Mouse (Mus musculus) retina, embryonic 14.5 days (tissue): Measurements from ENCODE around the gene Tnfsf13b.
A peak's percentile ranks its signal among the peaks of the same experiment; 100 is the strongest.

Source experiments
- DNase-seq: peaks from one replicate; pipeline ENCODE4 v3.0.0-alpha.2; 2015; ENCODE audit warnings: low spot score

The Tnfsf13b gene

DNA sequence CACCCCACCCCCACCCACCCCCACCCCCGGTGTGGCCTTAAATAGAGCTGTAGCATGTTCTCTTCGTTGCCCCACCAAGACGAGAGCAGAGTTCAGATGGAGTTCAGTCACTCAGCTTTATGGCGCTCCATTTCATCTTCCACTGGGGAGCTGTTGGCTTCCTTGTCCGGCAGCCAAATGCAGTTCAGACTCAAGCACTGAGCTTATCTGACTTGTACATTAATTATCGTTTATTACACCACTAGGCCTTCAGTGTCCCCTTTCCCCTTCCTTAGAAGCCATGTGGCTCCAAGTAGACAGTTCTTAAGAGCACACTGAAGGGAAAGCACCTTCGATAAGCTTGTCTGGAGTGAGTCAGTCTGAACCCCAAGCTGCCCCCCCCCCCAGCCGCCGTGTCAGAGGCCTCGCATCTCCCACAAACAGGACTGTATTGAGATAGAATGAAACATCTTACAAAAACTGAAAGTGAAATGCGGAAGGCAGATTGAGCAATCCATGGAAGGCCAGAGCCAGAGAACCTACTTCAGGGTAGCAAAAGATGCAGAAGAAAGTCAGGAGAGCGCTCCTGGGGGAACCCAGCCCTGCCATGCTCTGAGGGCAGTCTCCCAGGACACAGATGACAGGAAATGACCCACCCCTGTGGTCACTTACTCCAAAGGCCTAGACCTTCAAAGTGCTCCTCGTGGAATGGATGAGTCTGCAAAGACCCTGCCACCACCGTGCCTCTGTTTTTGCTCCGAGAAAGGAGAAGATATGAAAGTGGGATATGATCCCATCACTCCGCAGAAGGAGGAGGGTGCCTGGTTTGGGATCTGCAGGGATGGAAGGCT, at the start of gene Tnfsf13b:
Tnfsf13b (plus strand) TSS at position 312 of the 830 bp plus-strand sequence.
- DNase-seq = no peak

DNA sequence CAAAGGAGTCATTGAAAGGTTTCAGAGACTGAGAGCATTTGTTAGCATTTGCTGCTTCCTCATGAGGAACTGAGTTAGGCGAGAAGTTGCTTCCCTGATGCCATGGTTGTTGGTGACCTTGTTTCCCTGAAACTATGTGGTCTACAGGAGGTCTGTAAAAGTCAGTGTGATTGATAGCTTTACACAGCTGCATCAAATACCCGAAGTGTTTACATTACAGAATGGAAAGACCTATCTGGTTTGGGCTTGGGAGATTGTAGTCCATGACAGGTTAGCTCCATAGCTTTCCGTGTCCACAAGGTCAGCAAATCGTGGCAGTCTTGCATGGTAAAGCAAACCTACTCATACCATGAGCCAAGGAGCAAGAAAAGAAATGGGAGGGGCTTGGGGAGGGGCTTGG, 47.9 kb upstream of the Tnfsf13b start:
- DNase-seq = no peak

DNA sequence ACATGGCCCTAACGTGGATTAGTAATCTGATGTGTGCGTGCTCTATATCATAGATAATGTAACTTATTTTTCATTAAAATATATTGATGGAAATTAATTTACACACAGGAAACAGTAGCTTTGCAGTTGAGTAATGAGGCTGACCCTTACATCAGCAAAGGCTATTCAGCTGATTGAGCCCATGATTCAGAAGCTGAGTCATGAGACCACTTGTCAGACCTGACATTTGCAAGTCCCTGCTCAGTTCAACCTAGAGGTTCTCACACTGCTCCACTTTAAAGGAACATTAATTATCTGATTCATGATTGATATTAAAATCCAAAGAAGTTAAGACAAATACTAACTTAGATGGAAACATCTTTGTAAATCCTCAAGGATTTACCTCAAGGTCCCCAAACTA, 46.3 kb upstream of the Tnfsf13b start:
- no peak for DNase-seq

DNA sequence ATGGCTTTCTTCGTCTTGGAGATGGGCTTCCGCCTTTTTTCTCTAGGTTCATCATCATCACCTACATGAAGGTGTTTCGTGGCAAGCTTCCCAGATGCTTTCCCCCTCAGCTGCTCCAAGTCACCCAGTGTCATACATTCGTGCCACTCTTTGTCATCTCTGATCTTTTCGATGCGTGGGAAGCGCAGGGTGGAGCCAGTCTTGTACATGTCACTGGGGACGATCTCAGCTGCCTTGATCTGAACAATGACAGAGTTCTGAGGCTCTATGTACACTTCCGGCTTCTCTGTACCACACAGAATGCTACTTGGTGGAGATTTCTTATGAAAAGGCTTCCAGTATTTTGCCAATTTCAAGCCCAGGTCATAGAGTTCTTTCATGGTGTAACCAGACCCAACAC, 34.4 kb upstream of the Tnfsf13b start:
- no peak for DNase-seq

DNA sequence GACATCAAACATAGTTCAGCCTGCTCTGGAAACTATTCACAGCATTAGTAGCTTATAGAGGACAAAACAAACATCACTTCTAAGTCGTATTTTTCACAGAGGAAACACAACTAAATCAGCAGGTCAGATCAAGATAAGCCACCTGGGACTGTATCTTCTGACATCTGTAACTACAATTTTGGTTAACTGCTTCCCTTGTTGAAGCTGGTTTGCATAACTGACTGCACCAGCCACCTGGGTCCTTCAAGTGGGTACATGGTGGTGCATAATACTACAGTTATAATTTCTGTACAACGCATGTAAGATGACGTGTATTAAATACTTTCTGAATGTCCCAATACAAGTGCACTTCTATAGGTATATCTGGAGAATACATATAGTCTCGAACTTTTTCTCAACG, 31.0 kb upstream of the Tnfsf13b start:
- DNase-seq = no peak

DNA sequence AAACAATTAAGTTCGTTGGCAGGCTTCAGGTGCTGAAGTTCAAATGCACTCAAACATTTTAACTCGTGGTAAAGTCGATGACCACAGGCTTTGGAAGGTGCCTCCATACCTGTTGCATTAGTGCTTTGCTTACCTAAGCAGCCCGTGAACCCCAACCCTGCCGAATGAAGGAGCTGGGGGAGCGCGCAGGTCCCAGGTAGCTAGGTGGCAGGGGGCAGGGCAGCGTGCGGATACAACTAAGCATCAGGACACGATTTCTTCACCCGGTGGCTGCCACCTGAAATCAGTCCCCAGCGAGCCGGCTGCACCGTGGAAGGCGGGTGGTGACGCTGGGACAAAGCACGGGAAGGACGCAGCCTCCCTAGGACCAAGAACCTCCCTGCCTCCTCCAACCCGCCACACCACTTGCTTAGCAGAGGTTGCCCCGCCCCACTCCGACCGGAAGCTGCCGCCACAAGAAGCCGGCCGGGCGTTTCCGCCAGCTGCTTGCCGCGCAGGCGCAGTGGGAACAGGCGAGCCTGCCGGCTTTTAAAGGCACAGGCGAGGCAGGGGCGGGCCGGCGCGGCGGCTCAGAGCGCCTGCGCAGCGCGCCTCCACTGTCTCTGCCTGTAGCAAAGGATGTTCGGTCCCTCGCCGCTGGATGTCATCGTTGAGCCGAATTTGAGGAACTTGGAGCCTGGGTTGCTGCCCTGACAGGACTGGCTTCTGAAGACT, 30.2 kb upstream of the Tnfsf13b start:
- DNase-seq = peak; percentile 99

DNA sequence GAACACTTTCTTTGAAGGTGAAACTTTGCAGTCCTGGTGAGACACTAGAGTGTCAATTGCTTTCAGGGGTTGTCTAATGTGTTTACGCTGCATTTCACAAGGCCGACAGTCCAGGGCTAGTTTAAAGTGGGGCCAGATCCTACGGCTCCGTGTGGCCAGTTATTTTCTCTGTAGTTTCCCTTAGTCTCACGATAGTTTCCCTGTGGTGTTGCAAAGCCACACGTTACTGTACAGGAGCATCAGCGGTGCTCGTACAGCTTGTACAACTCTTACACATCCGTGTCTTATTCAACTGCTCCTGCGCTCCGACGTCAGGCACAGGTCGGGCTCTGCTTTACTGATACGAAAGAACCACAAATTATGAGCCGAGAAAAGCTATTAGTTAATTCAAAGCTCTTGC, 29.3 kb upstream of the Tnfsf13b start:
- DNase-seq = no peak

DNA sequence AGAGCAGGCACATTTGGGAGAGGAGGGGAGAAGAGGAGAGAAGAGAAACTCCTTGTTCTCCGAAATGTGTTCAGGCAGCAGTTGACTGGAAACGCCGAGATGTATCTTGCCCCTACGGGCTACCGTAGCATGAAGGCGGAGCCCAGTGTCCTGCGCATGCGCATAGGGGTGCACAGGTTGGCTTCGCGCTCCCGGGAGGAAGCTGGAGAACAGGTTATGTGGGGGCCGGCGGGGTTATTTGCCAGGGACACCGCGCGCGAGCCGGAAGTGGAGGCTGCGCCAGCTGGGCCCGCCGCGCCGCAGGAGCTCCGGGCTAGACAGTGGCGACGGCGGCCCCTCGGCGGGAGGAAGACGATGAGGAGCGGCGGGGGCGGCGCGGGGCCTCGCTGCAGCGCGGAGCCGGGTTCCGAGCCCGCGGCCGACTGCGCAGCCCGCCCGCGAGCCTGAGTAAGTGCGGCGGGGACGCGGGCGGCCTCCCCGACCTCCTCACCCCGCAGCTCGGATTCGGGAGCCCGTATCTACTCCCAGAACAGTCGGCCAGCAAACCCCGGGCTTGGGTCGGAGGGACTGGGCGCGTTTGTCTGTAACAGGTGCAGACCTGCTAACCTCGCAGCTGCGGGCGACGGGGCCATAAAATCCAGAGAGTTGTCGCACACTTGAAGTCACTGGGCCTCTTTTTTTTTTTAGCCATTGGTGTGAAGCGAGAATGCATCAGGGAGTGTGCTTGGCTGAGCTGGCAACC, 28.5 kb upstream of the Tnfsf13b start, which contains the start of the genes Lig4 and Abhd13:
Lig4 (minus strand) TSS at position 114 of the 742 bp plus-strand sequence.
Abhd13 (plus strand) TSS at position 135 of the 742 bp plus-strand sequence.
- peak; percentile 98 for DNase-seq

DNA sequence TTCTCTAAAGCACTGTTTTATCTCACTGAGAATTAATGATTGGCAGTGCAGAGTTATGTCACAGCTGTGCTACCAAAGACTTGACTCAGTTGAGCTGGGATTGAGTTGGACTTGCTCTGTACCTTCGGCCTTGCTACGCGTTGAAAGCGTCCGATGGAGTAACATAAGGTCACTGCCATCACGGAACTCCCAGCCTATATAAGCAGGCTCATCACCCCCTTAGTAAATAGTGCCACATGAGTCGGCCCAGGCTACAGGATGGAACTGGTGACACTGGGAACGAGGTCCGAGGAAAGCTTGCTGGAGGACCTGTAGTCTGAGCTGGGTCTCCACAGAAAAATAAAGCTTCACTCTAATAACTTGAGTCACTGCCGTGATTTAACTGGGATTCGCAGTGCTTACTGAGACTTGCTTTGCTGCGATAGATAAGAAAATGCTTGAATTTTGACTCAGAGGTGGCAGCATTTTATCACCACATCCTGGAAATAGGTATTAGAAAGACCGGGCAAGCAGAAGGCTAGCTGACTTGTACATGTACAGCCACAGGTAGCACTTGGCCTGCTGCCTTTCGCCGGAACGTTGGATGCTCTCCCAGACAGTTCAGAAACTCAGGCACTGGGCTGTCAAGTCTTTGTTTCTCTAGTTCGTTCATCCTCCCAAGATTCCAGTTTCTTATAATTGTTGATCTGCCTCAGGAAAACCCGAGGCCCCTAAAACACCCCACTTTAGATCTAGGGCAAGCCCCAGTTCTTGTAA, 27.6 kb upstream of the Tnfsf13b start:
- DNase-seq = no peak

DNA sequence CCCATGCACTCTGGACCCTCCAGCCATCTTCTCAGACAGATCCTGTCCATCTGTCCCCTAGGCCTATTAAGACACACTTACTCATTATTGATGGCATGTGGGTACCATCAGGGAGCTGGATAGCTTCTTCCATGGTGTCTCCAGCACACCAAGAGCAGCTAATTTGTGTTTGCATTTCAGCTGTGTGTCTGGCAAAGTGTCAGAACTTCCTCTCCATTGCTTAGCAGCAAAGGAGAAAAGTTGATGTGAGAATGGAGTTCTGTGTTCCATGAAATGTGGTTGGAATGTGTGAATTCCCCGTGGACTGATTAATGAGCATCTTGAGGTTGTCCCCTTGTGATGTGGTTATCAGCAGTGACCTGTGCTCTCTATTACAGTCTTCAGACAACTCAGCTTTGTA, 26.5 kb upstream of the Tnfsf13b start:
- no peak for DNase-seq

DNA sequence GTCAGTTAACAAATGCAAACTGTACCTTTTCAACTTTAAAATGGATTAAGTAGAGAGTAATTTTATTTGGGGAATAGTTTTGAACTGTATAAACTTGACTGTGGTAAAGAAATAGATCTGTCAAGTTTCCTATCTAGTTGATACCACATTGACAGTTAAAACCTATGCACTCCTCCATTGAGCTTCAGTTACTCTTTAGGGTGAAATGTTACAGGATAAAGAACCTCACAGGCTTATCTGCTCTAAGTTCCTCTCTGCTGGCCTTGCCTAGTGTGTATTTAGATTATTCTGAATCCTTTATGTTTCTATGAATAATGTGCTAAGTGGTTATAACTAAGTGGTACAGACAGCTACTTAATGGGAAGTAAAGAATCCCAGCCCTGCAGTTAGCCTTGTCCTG, 26.1 kb upstream of the Tnfsf13b start:
- DNase-seq = no peak

DNA sequence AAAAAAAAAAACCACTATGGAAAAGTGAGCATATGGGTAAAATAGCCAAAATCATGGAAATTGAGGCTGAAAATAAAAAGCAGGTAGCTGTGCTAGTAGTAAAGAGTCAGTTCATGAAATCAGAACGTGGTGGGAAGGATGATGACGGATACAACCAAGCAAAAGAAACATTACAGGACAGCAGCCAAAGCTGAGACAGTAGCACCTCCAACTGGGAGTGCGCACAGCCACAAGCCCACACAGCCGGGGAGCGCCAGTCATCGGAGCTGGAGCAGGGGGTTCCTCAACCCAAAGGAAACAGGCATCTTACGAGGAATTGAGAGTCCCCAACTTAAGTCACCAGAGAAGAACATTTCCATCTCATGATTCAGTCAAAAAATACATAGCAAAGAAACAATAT, 2.2 kb upstream of the Tnfsf13b start:
- no peak for DNase-seq

DNA sequence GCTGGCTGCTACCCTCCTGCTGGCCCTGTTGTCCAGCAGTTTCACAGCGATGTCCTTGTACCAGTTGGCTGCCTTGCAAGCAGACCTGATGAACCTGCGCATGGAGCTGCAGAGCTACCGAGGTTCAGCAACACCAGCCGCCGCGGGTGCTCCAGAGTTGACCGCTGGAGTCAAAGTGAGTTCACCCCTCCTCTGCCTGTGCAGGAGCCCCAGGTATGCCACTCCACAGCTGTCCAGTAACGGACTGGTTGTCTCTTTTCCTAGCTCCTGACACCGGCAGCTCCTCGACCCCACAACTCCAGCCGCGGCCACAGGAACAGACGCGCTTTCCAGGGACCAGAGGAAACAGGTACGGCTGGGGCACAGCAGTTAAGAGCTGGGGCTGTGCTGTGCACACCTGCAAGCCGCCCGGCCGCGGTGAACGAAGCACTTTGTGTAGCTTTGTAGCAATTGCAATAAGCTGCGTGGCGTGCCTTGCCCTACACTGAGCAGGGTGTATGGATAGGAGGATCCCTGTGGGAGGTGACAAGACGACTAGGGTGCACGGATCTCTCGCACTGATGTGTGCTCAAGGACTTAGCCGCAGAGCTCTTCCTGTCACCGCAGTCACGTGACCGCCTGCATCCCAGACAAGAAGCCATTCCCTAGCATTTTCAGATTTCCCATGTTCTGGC, 856 bp downstream of the Tnfsf13b start:
- DNase-seq = peak; percentile 56

DNA sequence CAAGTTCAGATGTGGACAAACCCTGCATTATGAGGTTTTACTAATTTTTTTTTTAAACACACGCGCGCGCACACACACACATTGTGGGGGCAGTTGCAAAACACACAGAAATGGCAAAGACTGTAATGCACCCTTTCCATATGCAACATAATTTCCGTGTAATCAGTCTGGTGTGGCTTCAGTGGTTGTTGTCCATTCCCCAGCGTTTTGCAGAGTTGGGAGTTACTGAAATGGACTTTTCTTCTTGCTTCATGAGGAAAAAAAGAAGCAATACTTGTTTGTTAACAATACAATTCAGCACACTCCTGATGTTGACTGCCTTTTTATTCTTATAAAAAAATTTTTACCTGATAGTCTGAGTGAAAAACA, 1.4 kb downstream of the Tnfsf13b start:
- no peak for DNase-seq

DNA sequence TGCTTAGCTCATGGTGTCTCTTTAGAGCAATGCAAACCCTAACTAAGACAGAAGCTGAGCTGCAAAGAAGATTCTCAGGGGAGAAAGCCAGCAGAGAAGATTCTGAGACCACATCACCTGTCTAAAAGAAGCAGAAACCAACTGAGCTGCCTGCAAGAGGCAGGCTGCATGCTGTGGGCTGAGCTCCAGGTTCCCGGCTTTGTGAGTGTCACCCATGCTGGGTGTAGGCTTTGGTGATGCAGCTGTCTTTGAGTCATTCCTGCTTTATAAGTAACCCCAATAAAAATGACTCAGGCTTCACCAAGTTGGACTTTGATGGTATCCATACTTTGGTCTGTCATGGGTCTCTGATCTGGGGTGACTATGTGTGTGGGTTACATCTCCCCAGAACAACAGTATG, 10.0 kb downstream of the Tnfsf13b start:
- DNase-seq = no peak

DNA sequence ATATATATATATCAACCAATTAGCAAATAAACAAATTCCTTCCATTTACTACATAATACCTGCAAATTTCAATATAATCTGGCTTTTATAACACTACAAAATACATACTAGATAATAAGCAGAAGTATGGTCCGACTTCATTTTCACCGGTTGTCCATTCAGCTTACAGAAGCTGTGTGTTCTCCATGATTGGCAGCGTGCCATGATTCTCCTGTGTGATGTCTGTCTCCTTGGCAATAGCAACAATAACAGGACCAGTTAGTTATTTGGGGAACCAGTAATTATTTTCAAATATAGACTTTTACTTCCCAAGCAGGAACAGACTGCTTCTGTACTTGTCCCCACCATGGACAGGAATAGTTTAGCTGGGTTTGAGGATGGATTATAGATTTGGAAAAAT, 11.0 kb downstream of the Tnfsf13b start:
- no peak for DNase-seq

DNA sequence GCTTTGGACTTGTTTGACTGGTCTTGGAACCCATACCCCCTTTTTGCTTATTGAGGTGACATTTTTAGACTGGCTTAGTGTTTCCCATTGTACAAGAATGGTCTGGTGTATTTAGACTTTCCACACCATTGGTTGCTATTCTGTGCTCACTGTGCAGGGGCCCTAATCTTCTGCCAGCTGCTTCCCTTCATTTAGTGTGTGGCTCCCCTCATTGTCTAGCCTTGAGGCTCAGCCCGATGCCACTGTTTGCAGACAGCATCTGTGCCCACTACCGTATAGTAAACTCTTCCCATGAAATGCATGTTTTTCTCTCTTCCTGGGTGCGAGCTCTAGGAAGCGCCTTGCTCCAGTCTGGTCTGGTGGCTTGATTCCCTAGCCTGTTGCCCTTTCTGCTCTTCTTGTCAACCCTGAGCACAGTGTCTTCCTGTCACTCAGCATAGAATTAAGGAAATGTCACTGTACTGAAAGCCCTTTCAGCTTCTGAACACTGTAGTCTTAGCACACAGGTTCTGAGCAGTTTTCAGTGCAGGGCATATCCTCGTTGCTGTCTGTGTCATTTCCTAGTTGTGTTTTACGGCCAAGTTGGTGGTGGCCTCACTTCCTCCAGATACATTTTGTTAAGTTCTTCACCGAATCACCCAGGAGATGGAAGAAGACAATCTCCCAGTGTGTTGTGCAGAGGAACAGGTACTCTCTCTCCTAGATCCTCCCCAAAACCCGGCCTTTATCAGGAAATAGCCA, 24.2 kb downstream of the Tnfsf13b start:
- no peak for DNase-seq

DNA sequence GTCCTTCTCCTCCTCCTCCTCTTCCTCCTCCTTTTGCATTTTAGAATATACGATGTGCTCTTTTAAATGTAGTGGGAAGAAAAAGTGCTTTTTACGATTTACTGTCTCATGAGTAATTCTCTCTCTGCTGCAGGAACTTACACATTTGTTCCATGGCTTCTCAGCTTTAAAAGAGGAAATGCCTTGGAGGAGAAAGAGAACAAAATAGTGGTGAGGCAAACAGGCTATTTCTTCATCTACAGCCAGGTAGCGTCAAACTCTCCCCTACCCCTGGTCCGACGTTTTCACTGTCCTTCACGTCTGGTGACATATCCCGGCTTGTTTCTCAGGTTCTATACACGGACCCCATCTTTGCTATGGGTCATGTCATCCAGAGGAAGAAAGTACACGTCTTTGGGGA, 24.9 kb downstream of the Tnfsf13b start:
- no peak for DNase-seq

DNA sequence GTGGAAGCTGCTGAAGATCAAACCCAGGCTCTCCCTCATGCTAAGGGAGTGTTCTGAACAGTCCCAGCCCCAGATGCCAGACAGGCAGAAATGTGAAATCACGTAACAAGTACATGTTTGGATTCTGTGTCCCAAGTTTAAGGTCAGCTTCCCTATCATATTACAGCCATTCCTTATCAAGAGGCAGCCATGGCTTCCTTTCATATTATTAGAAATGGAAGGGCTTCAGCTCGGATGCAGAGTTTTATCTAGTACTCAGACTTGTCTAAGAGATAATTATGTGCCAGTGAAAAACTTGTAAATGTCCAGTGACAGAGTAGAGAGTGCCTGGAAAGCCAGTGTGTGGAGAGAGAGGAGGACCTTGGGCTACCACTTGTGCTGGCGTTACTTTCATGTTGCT, 34.6 kb downstream of the Tnfsf13b start:
- no peak for DNase-seq

DNA sequence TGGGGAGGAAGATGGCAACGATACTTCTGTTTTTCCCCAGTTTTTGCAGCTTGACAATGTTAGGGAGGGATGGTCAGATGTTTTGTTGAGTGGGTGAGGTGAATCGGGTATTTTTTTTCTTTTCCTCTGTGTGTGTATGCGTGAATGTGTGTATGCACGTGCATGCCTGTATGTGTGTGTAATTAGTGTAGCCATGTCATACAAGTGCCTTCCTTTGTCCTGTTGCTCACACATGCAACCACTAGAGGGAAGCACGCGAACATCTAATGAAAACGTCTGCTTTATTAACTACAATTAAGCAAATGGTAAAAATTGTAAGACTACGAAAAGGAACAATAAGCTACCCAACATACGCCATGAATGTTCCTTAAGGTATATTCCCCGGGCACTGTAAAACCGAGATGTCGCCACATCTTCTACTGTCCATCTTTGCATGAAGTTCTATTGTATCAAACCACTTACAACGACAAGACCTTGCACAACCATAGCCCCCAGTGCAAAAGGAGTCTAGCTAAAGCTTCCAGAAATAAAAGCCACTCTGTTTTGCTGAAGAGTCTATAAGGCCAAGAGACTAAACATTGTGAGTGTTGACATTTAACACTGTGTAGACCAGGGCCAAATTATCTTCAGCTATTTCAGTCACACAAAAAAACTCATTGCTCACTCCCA, 37.7 kb downstream of the Tnfsf13b start:
- peak; percentile 73 for DNase-seq
